Mouse (Mus musculus): ENCODE data around the gene Bcam. TPM values are rescaled to one million over a fixed set of nuclear protein-coding genes. Genes with fewer than 3 reads are reported as not detected.

Bcam gene
- polyA plus RNA-seq, 2 experiments = 4.9 to 6.3 TPM

GRCm38 (mm10) chr7:19713196-19713595 is 57.6 kb downstream of the Bcam start:
- Histone ChIP-seq H3K4me1 (replicated peaks; ENCODE audit: control insufficient read depth in 2 of 2, insufficient read depth in 2 of 2, low read length in 1 of 2) (peaks cover 14% of the 10 kb centered on the region in 2 experiments), H3K4me2 (ENCODE audit: low read depth) (no peak overlapping the region), H3K36me3 (replicated peaks; ENCODE audit: control insufficient read depth, insufficient read depth, low read depth) (peaks cover 38% of the 10 kb centered on the region), H3K27ac (no peak overlapping the region), H3K9me3 (ENCODE audit: control insufficient read depth, low read length) (no peaks in the 10 kb centered on the region), H3K27me3 (ENCODE audit: control insufficient read depth, insufficient read depth, low read length) (no peaks in the 10 kb centered on the region), H3K9ac (replicated peaks) (no peak overlapping the region), H3K4me3 (ENCODE audit: insufficient read depth in 1 of 2, low read depth in 2 of 2, low read length in 2 of 2) (no peak overlapping the region)
- no peak for DNase-seq (ENCODE audit: low read depth in 3 of 3, low spot score in 3 of 3)
- ATAC-seq (ENCODE audit: insufficient read depth) = no peak
- WGBS (ENCODE audit: insufficient replicate concordance) = 44% methylated on average over 4 of the region's 4 CpGs
- TF ChIP-seq CTCF (IDR thresholded peaks at IDR 0.05; ENCODE audit: low read depth) (peak; percentile 65), EP300 (IDR thresholded peaks at IDR 0.05; ENCODE audit: low read depth) (no peak)

DNA sequence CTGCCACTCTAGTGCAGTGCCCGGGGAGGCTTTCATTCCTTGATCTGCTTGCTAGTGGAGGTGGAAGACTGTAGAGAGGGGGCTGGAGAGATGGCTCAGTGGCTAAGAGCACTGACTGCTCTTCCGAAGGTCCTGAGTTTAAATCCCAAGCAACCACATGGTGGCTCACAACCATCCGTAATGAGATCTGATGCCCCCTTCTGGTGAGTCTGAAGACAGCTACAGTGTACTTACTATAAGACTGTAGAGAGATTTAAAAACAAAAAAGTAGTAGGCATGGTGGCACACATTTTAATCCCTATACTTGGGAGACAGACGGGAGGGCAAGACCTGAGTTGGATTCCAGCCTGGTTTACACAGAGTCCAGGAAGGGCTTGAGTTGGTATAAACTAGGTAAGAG is 58.4 kb downstream of the Bcam start:
- H3K4me2 ChIP-seq (ENCODE audit: low read depth) = no peak overlapping the region
- peaks cover 14% of the 10 kb centered on the region in 2 experiments for H3K4me1 ChIP-seq (replicated peaks; ENCODE audit: control insufficient read depth in 2 of 2, insufficient read depth in 2 of 2, low read length in 1 of 2)
- H3K4me3 ChIP-seq (ENCODE audit: insufficient read depth in 1 of 2, low read depth in 2 of 2, low read length in 2 of 2) = no peak overlapping the region
- no peak overlapping the region for H3K9ac ChIP-seq (replicated peaks)
- DNase-seq (ENCODE audit: low read depth in 3 of 3, low spot score in 3 of 3) (no peak), ATAC-seq (ENCODE audit: insufficient read depth) (no peak)
- no peaks in the 10 kb centered on the region for H3K27me3 ChIP-seq (ENCODE audit: control insufficient read depth, insufficient read depth, low read length)
- WGBS (ENCODE audit: insufficient replicate concordance) = 69% methylated on average over 4 of the region's 4 CpGs
- H3K36me3 ChIP-seq (replicated peaks; ENCODE audit: control insufficient read depth, insufficient read depth, low read depth) = peaks cover 42% of the 10 kb centered on the region
- TF ChIP-seq CTCF (IDR thresholded peaks at IDR 0.05; ENCODE audit: low read depth) (peak; percentile 57), EP300 (IDR thresholded peaks at IDR 0.05; ENCODE audit: low read depth) (no peak)
- no peak overlapping the region for H3K27ac ChIP-seq
- H3K9me3 ChIP-seq (ENCODE audit: control insufficient read depth, low read length) = no peaks in the 10 kb centered on the region

- no peaks in the 10 kb centered on the region for H3K27me3 ChIP-seq (ENCODE audit: control insufficient read depth, insufficient read depth, low read length)
- no peaks in the 10 kb centered on the region for H3K9me3 ChIP-seq (ENCODE audit: control insufficient read depth, low read length)
- H3K4me1 ChIP-seq (replicated peaks; ENCODE audit: control insufficient read depth in 2 of 2, insufficient read depth in 2 of 2, low read length in 1 of 2) = peaks cover 6 to 8% of the 10 kb centered on the region in 2 experiments
- ATAC-seq (ENCODE audit: insufficient read depth) (no peak), DNase-seq (ENCODE audit: low read depth in 3 of 3, low spot score in 3 of 3) (no peak)
- peaks cover 42% of the 10 kb centered on the region for H3K36me3 ChIP-seq (replicated peaks; ENCODE audit: control insufficient read depth, insufficient read depth, low read depth)
- no peak overlapping the region for H3K9ac ChIP-seq (replicated peaks)
- 84% methylated on average over 10 of the region's 10 CpGs for WGBS (ENCODE audit: insufficient replicate concordance)
- no peak for TF ChIP-seq EP300 (IDR thresholded peaks at IDR 0.05; ENCODE audit: low read depth)
- TF ChIP-seq CTCF (IDR thresholded peaks at IDR 0.05; ENCODE audit: low read depth) = no peak
- no peak overlapping the region for H3K27ac ChIP-seq
- H3K4me2 ChIP-seq (ENCODE audit: low read depth) = no peak overlapping the region
- no peak overlapping the region for H3K4me3 ChIP-seq (ENCODE audit: insufficient read depth in 1 of 2, low read depth in 2 of 2, low read length in 2 of 2)
Observed at GRCm38 (mm10) chr7:19710650-19711049, 60.2 kb downstream of the Bcam start.

Other genes starting within 250 kb of the Bcam start
- 21.8 and 27.0 TPM in 2 replicates for gene Ppp1r37, start 207.9 kb downstream of the Bcam start, polyA plus RNA-seq (2012; rRNA removed)
- 1.5 and 2.0 TPM in 2 replicates for gene Ppp1r37, start 207.9 kb downstream of the Bcam start, polyA plus RNA-seq (2014; fragmentation: Nextera tagmentation; extraction: Ambion mirVana)
- gene Zfp296, start 193.7 kb downstream of the Bcam start, polyA plus RNA-seq (2012; rRNA removed) = 0.66 and 0.96 TPM in 2 replicates
- gene Zfp296, start 193.7 kb downstream of the Bcam start, polyA plus RNA-seq (2014; fragmentation: Nextera tagmentation; extraction: Ambion mirVana) = 0.38 and 0.41 TPM in 2 replicates
- gene Gemin7, start 193.4 kb downstream of the Bcam start, polyA plus RNA-seq (2012; rRNA removed) = 34.8 and 39.6 TPM in 2 replicates
- 83.1 and 91.6 TPM in 2 replicates for gene Gemin7, start 193.4 kb downstream of the Bcam start, polyA plus RNA-seq (2014; fragmentation: Nextera tagmentation; extraction: Ambion mirVana)
- 21.3 and 23.3 TPM in 2 replicates for gene Clasrp, start 166.5 kb downstream of the Bcam start, polyA plus RNA-seq (2012; rRNA removed)
- gene Clasrp, start 166.5 kb downstream of the Bcam start, polyA plus RNA-seq (2014; fragmentation: Nextera tagmentation; extraction: Ambion mirVana) = 7.5 and 8.6 TPM in 2 replicates
- gene Relb, start 141.6 kb downstream of the Bcam start, polyA plus RNA-seq (2012; rRNA removed) = 1.0 and 1.1 TPM in 2 replicates
- gene Relb, start 141.6 kb downstream of the Bcam start, polyA plus RNA-seq (2014; fragmentation: Nextera tagmentation; extraction: Ambion mirVana) = 0.89 and 1.2 TPM in 2 replicates
- gene Clptm1, start 106.0 kb downstream of the Bcam start, polyA plus RNA-seq (2012; rRNA removed) = 20.6 and 20.9 TPM in 2 replicates
- gene Clptm1, start 106.0 kb downstream of the Bcam start, polyA plus RNA-seq (2014; fragmentation: Nextera tagmentation; extraction: Ambion mirVana) = 44.4 and 50.4 TPM in 2 replicates
- gene Apoc2, start 93.1 kb downstream of the Bcam start, polyA plus RNA-seq (2012; rRNA removed) = 494 and 507 TPM in 2 replicates
- gene Apoc2, start 93.1 kb downstream of the Bcam start, polyA plus RNA-seq (2014; fragmentation: Nextera tagmentation; extraction: Ambion mirVana) = 990 and 1,023 TPM in 2 replicates
- 3.3 and 5.1 TPM in 2 replicates for gene Gm44805, start 89.6 kb downstream of the Bcam start, polyA plus RNA-seq (2012; rRNA removed)
- gene Gm44805, start 89.6 kb downstream of the Bcam start, polyA plus RNA-seq (2014; fragmentation: Nextera tagmentation; extraction: Ambion mirVana) = 29.0 and 48.5 TPM in 2 replicates
- 90.9 and 154 TPM in 2 replicates for gene Apoc4, start 89.5 kb downstream of the Bcam start, polyA plus RNA-seq (2012; rRNA removed)
- 181 and 200 TPM in 2 replicates for gene Apoc4, start 89.5 kb downstream of the Bcam start, polyA plus RNA-seq (2014; fragmentation: Nextera tagmentation; extraction: Ambion mirVana)
- 203 and 204 TPM in 2 replicates for gene Apoc1, start 78.4 kb downstream of the Bcam start, polyA plus RNA-seq (2012; rRNA removed)
- gene Apoc1, start 78.4 kb downstream of the Bcam start, polyA plus RNA-seq (2014; fragmentation: Nextera tagmentation; extraction: Ambion mirVana) = 390 TPM in 2 replicates
- 1,802 and 2,400 TPM in 2 replicates for gene Apoe, start 71.8 kb downstream of the Bcam start, polyA plus RNA-seq (2012; rRNA removed)
- gene Apoe, start 71.8 kb downstream of the Bcam start, polyA plus RNA-seq (2014; fragmentation: Nextera tagmentation; extraction: Ambion mirVana) = 1,630 and 1,854 TPM in 2 replicates
- gene Tomm40, start 55.6 kb downstream of the Bcam start, polyA plus RNA-seq (2012; rRNA removed) = 53.7 and 57.3 TPM in 2 replicates
- gene Tomm40, start 55.6 kb downstream of the Bcam start, polyA plus RNA-seq (2014; fragmentation: Nextera tagmentation; extraction: Ambion mirVana) = 58.2 and 75.8 TPM in 2 replicates
- gene Nectin2, start 20.5 kb downstream of the Bcam start, polyA plus RNA-seq (2012; rRNA removed) = 7.8 and 8.9 TPM in 2 replicates
- 10.2 and 10.3 TPM in 2 replicates for gene Nectin2, start 20.5 kb downstream of the Bcam start, polyA plus RNA-seq (2014; fragmentation: Nextera tagmentation; extraction: Ambion mirVana)
- gene Cblc, start 25.8 kb upstream of the Bcam start, polyA plus RNA-seq (2012; rRNA removed) = 0.95 and 1.2 TPM in 2 replicates
- gene Cblc, start 25.8 kb upstream of the Bcam start, polyA plus RNA-seq (2014; fragmentation: Nextera tagmentation; extraction: Ambion mirVana) = 1.1 and 1.3 TPM in 2 replicates
- 2.7 and 3.1 TPM in 2 replicates for gene Bcl3, start 51.8 kb upstream of the Bcam start, polyA plus RNA-seq (2012; rRNA removed)
- gene Bcl3, start 51.8 kb upstream of the Bcam start, polyA plus RNA-seq (2014; fragmentation: Nextera tagmentation; extraction: Ambion mirVana) = 3.5 and 3.8 TPM in 2 replicates
- not detected in 2 replicates for gene Gm19345, start 81.0 kb upstream of the Bcam start, polyA plus RNA-seq (2012; rRNA removed)
- gene Gm19345, start 81.0 kb upstream of the Bcam start, polyA plus RNA-seq (2014; fragmentation: Nextera tagmentation; extraction: Ambion mirVana) = not detected in 2 replicates
- 0.04 TPM in 1 of 2 replicates, not detected in the other for gene Ceacam16, start 90.3 kb upstream of the Bcam start, polyA plus RNA-seq (2012; rRNA removed)
- 0.08 TPM in 1 of 2 replicates, not detected in the other for gene Ceacam16, start 90.3 kb upstream of the Bcam start, polyA plus RNA-seq (2014; fragmentation: Nextera tagmentation; extraction: Ambion mirVana)
- 0.01 TPM in 1 of 2 replicates, not detected in the other for gene Ceacam19, start 116.9 kb upstream of the Bcam start, polyA plus RNA-seq (2012; rRNA removed)
- not detected in 2 replicates for gene Ceacam19, start 116.9 kb upstream of the Bcam start, polyA plus RNA-seq (2014; fragmentation: Nextera tagmentation; extraction: Ambion mirVana)
- 2.3 and 2.6 TPM in 2 replicates for gene Pvr, start 150.1 kb upstream of the Bcam start, polyA plus RNA-seq (2012; rRNA removed)
- 0.95 and 1.8 TPM in 2 replicates for gene Pvr, start 150.1 kb upstream of the Bcam start, polyA plus RNA-seq (2014; fragmentation: Nextera tagmentation; extraction: Ambion mirVana)
- gene Igsf23, start 179.7 kb upstream of the Bcam start, polyA plus RNA-seq (2012; rRNA removed) = 0.15 and 0.24 TPM in 2 replicates
- gene Igsf23, start 179.7 kb upstream of the Bcam start, polyA plus RNA-seq (2014; fragmentation: Nextera tagmentation; extraction: Ambion mirVana) = 0.11 TPM in 1 of 2 replicates, not detected in the other
- not detected in 2 replicates for gene Ceacam20, start 194.4 kb upstream of the Bcam start, polyA plus RNA-seq (2012; rRNA removed)
- not detected in 2 replicates for gene Ceacam20, start 194.4 kb upstream of the Bcam start, polyA plus RNA-seq (2014; fragmentation: Nextera tagmentation; extraction: Ambion mirVana)
- gene Nlrp9b, start 220.4 kb upstream of the Bcam start, polyA plus RNA-seq (2012; rRNA removed) = not detected in 2 replicates
- not detected in 2 replicates for gene Nlrp9b, start 220.4 kb upstream of the Bcam start, polyA plus RNA-seq (2014; fragmentation: Nextera tagmentation; extraction: Ambion mirVana)